Mouse (Mus musculus) liver, adult 2 months (tissue): ENCODE data around the gene Sgtb.

Experiments used
- CTCF ChIP-seq: fragments of 200-500 bp; IDR thresholded peaks from 2 replicates; pipeline ENCODE4 v1.5.1; 2011; ENCODE audit warnings: low read depth, low read length, control low read depth
- POLR2A ChIP-seq: fragments of 200-500 bp; IDR thresholded peaks from 2 replicates; pipeline ENCODE4 v1.6.1; 2011; ENCODE audit warnings: low read length, control low read depth; ENCODE audit not compliant: insufficient read depth; ENCODE audit errors: extremely low read depth

DNA sequence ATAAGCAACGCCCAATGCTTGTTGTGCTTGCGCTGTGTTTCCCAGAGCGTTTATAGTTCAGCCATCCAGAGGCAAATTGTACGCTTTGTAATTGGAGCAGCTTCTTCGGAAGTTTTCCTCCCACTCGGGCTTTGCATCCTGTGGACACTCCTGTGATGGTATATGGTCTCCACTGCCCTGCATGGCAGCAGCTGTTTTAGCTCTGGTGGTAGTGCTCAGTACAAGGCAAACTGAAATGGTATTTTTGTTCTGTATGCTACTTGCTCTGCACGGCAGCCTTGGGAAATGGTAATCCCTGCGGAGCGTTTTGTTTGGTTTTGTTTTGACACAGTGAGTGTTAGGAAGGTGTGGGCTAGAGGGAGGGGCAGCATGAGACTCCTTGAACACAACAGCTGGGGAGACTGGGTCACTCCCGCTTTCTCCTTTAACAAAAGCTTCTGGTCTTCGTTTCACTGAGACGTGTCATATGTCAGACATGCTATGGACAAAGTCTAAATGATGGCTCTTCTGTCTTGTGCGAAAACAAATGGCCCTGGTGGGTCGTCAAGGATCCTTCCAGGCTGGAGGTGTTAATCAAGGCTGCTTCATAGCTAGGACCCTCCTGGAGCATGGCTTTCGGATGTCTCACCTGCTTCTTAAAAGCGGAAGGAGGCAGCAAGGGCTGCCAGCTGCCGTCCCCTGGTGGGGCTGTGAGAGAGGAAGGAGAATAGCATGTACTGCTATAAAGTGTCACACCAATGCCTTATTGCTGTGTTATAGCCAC is 12.7 kb downstream of the Sgtb start:
- TF ChIP-seq CTCF (no peak), POLR2A (no peak)
